Mouse (Mus musculus): Measurements from ENCODE around the gene Enho. TPM values are rescaled to one million over a fixed set of nuclear protein-coding genes. Genes with fewer than 3 reads are reported as not detected.

Gene Enho
- polyA plus RNA-seq, 1 experiment from 2014 or later = 115 TPM

DNA sequence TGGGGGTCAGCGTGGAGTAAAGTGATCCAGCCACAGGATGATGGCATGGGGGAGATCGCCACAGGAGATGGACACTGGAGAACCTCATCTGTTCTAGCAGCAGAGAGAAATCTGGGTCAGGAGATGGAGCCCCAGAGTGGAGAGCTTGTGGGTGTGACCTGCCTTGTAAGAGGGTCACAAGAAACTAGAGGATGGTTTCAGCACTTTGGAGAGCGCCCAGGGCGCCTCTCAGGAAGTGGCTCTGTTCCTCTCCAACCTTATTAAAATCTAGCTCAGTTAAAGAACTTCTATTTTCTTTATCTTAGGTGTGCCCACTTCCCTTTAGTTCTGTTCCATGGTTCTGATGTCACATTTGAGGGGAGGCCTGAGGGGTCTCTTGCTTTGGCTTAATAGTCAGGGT lies 33.3 kb downstream of the Enho start:
- WGBS = 54% methylated on average over 4 of the region's 4 CpGs
- Histone ChIP-seq H3K9ac (ENCODE audit: low read depth, low read length) (no peak overlapping the region), H3K9me3 (ENCODE audit: control insufficient read depth, low read length) (no peaks in the 10 kb centered on the region), H3K4me3 (ENCODE audit: low read length) (no peak overlapping the region), H3K4me1 (ENCODE audit: control insufficient read depth, insufficient read depth, low read depth, low read length) (peaks cover 14% of the 10 kb centered on the region), H3K4me2 (ENCODE audit: low read length) (no peak overlapping the region), H3K27ac (ENCODE audit: low read depth, low read length) (no peak overlapping the region), H3K36me3 (ENCODE audit: control insufficient read depth, insufficient read depth, low read length) (no peaks in the 10 kb centered on the region), H3K27me3 (replicated peaks; ENCODE audit: control insufficient read depth, insufficient read depth, low read length) (no peaks in the 10 kb centered on the region)
- ATAC-seq = no peak

DNA sequence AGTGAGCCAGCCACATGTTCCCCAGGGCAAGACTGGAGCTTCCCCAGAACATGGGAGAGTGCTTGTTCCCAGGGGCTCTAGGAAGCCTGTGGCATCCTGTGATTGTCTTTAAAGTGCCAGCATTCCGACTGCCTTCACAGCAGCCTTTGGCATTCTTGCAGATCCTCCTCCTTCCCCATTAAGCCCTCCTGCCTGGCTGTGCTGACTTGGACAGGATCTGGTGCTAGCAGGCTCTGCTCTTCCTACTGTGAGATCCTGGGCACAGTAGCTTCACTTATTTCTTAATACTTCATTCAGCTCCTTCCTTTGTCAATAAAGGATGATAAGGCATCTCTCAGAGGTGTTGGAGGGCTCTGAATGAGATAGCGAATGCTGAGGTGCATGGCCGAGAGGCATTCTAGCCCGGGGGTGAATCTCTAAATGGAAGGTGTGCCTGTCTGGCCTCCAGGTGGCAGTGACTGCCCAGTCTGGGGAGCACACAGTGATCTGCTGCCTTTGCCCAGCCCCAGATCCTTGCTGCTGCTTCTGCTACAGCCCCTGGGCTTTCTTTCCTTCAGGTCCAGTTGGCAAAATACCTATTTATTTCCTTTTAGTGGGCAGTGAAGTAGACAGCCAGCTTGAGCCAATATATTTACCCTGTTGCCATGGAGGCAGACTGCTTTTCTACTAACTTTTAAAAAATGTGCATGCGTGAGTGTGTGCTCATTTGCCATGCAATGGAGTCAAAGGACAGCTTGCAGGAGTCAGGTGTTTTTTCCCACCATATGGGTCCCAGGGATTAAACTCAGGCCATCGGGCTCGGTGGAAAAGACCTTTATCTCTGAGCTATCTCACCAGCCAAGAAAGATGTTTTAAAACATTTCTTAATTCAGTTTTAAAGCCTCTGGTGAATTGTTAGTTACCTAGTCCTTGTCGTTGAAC lies 35.4 kb downstream of the Enho start:
- WGBS = 18% methylated on average over 8 of the region's 8 CpGs
- Histone ChIP-seq H3K4me3 (ENCODE audit: low read length) (no peak overlapping the region), H3K27ac (ENCODE audit: low read depth, low read length) (no peak overlapping the region; the same call in 1 of the 2 replicates), H3K4me2 (ENCODE audit: low read length) (no peak overlapping the region), H3K27me3 (replicated peaks; ENCODE audit: control insufficient read depth, insufficient read depth, low read length) (no peaks in the 10 kb centered on the region), H3K4me1 (ENCODE audit: control insufficient read depth, insufficient read depth, low read depth, low read length) (peaks cover 5% of the 10 kb centered on the region), H3K9ac (ENCODE audit: low read depth, low read length) (0 out of 2 replicates have a peak overlapping the region, but pooled peaks have one; percentile 28), H3K36me3 (ENCODE audit: control insufficient read depth, insufficient read depth, low read length) (no peaks in the 10 kb centered on the region), H3K9me3 (ENCODE audit: control insufficient read depth, low read length) (no peaks in the 10 kb centered on the region)
- ATAC-seq = peak; percentile 80

DNA sequence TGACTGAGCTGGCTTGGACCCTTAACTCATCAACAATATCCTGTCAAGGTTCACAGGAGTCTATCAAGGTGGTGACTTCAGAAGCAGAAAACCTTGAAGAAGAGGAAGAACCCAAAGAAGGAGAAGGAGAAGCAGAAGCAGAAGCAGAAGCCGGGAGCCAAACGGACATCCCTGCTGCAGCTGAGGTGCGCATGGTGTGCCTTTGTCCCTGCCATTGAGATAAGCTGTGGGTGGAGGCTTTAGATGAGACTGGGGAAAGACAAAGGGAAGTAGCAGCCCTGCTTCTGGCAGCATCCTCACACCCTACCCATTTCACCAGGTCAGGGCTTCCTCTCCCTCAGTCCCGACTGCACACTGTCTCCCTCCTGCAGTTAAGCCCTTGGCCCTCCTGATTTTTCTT lies 37.3 kb downstream of the Enho start:
- no peak for ATAC-seq
- no peak overlapping the region for H3K4me2 ChIP-seq (ENCODE audit: low read length)
- no peaks in the 10 kb centered on the region for H3K36me3 ChIP-seq (ENCODE audit: control insufficient read depth, insufficient read depth, low read length)
- no peak overlapping the region for H3K4me3 ChIP-seq (ENCODE audit: low read length)
- WGBS = 33% methylated on average over 4 of the region's 4 CpGs
- no peak overlapping the region for H3K27ac ChIP-seq (ENCODE audit: low read depth, low read length)
- no peaks in the 10 kb centered on the region for H3K27me3 ChIP-seq (replicated peaks; ENCODE audit: control insufficient read depth, insufficient read depth, low read length)
- H3K9ac ChIP-seq (ENCODE audit: low read depth, low read length) = no peak overlapping the region
- H3K9me3 ChIP-seq (ENCODE audit: control insufficient read depth, low read length) = no peaks in the 10 kb centered on the region
- H3K4me1 ChIP-seq (ENCODE audit: control insufficient read depth, insufficient read depth, low read depth, low read length) = peaks cover 5% of the 10 kb centered on the region

Other genes with a start within 250 kb of the Enho start
- 2.4 and 2.8 TPM in 2 replicates for gene Kif24, start 175.4 kb downstream of the Enho start, polyA plus RNA-seq (2015; fragmentation: Nextera tagmentation; extraction: Ambion mirVana)
- 74.1 and 76.8 TPM in 2 replicates for gene Nudt2, start 175.2 kb downstream of the Enho start, polyA plus RNA-seq (2015; fragmentation: Nextera tagmentation; extraction: Ambion mirVana)
- gene AI464131, start 137.2 kb downstream of the Enho start, polyA plus RNA-seq (2015; fragmentation: Nextera tagmentation; extraction: Ambion mirVana) = 18.4 and 19.5 TPM in 2 replicates
- gene 1110017D15Rik, start 123.0 kb downstream of the Enho start, polyA plus RNA-seq (2015; fragmentation: Nextera tagmentation; extraction: Ambion mirVana) = 17.9 and 21.7 TPM in 2 replicates
- 14.2 and 14.8 TPM in 2 replicates for gene Fam219a, start 70.8 kb downstream of the Enho start, polyA plus RNA-seq (2015; fragmentation: Nextera tagmentation; extraction: Ambion mirVana)
- gene Dnaic1, start 70.5 kb downstream of the Enho start, polyA plus RNA-seq (2015; fragmentation: Nextera tagmentation; extraction: Ambion mirVana) = 2.4 and 3.3 TPM in 2 replicates
- 22.5 and 29.5 TPM in 2 replicates for gene Cntfr, start 56.8 kb upstream of the Enho start, polyA plus RNA-seq (2015; fragmentation: Nextera tagmentation; extraction: Ambion mirVana)
- 46.4 and 46.6 TPM in 2 replicates for gene Il11ra1, start 59.7 kb upstream of the Enho start, polyA plus RNA-seq (2015; fragmentation: Nextera tagmentation; extraction: Ambion mirVana)
- gene Rpp25l, start 73.2 kb upstream of the Enho start, polyA plus RNA-seq (2015; fragmentation: Nextera tagmentation; extraction: Ambion mirVana) = 63.6 and 65.2 TPM in 2 replicates
- 309 and 323 TPM in 2 replicates for gene Dctn3, start 82.8 kb upstream of the Enho start, polyA plus RNA-seq (2015; fragmentation: Nextera tagmentation; extraction: Ambion mirVana)
- 0.76 and 0.84 TPM in 2 replicates for gene Arid3c, start 90.8 kb upstream of the Enho start, polyA plus RNA-seq (2015; fragmentation: Nextera tagmentation; extraction: Ambion mirVana)
- 60.9 and 61.8 TPM in 2 replicates for gene Galt, start 114.9 kb upstream of the Enho start, polyA plus RNA-seq (2015; fragmentation: Nextera tagmentation; extraction: Ambion mirVana)
- gene Sigmar1, start 115.8 kb upstream of the Enho start, polyA plus RNA-seq (2015; fragmentation: Nextera tagmentation; extraction: Ambion mirVana) = 86.8 and 96.3 TPM in 2 replicates
- 260 and 276 TPM in 2 replicates for gene Ccl27a, start 133.9 kb upstream of the Enho start, polyA plus RNA-seq (2015; fragmentation: Nextera tagmentation; extraction: Ambion mirVana)

Data from hindbrain, embryonic 16.5 days (tissue).